Mouse (Mus musculus) heart, adult 8-10 months (tissue): ENCODE measurements around the gene Dnajc2. TPM values are rescaled to one million over a fixed set of nuclear protein-coding genes. Genes with fewer than 3 reads are reported as not detected.

ENCODE experiments used
- total RNA-seq, 4 experiments: library from RNA; stranded (reverse); gene quantifications; 2 replicates each; pipeline ENCODE4 v1.2.4; 2022

Gene Dnajc2
- total RNA-seq, 4 experiments from 2014 or later: 19.5 to 23.9 (median 20.7) TPM

Other genes starting within 250 kb of the Dnajc2 start
- gene Lrrc17, start 241.7 kb downstream of the Dnajc2 start, total RNA-seq: 1 to 10 TPM; 1.5 to 3.2 (median 2.2) TPM
- gene Fbxl13, start 139.6 kb downstream of the Dnajc2 start, total RNA-seq: not detected
- gene Armc10, start 139.4 kb downstream of the Dnajc2 start, total RNA-seq: 1 to 10 TPM; 7.5 to 8.3 (median 7.8) TPM
- 1 to 10 TPM; 5.0 to 7.0 (median 6.8) TPM for gene Napepld, start 83.9 kb downstream of the Dnajc2 start, total RNA-seq
- 100 to 1,000 TPM; 289 to 312 (median 300) TPM for gene Pmpcb, start 48.1 kb downstream of the Dnajc2 start, total RNA-seq
- 100 to 1,000 TPM in 1 of 4 experiments, 10 to 100 TPM in 3; 87.6 to 100 (median 93.1) TPM for gene Psmc2, start within 50 bp of the Dnajc2 start, total RNA-seq
- gene Slc26a5, start 80.4 kb upstream of the Dnajc2 start, total RNA-seq: not detected